Mouse (Mus musculus): ENCODE measurements around the gene Txnrd1. TPM values are rescaled to one million over a fixed set of nuclear protein-coding genes. Genes with fewer than 3 reads are reported as not detected.

Txnrd1 gene
- polyA plus RNA-seq, 1 experiment from 2014 or later: 124 TPM

DNA sequence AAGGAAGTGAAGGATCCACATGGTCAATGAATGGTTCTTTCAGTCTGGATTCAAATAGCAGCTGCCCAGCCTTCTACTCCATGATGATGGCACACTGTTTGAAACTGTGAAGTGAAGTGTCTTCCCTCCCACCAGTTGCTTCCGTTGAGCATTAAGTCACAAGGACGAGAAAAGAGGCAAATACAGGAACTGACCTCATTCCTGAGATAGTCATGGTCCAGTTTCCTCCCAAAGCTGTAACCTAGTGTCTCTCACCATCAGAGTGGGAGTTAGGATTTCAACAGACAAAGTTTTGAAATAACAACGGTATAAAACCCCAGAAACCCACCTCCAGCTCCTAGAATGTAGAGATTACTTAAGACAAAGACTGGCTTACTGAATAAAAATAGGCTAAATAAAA is 89.8 kb downstream of the Txnrd1 start:
- H3K4me1 ChIP-seq (replicated peaks; ENCODE audit: control insufficient read depth, insufficient read depth, low read length): no peaks in the 10 kb centered on the region
- peaks cover 4% of the 10 kb centered on the region; the same call in 1 of the 2 replicates for H3K9me3 ChIP-seq (ENCODE audit: control insufficient read depth, low read length)
- DNase-seq (ENCODE audit: low spot score): no peak
- no peak overlapping the region for H3K4me2 ChIP-seq (ENCODE audit: low read length)
- 69% methylated on average over 3 of the region's 3 CpGs for WGBS
- H3K27ac ChIP-seq (ENCODE audit: low read depth): no peak overlapping the region
- no peak overlapping the region for H3K4me3 ChIP-seq (ENCODE audit: low read depth, low read length)
- H3K36me3 ChIP-seq (ENCODE audit: control insufficient read depth, insufficient read depth, low read length): no peaks in the 10 kb centered on the region
- no peak for ATAC-seq (replicated peaks; ENCODE audit: low FRiP score, low TSS enrichment, low read depth)
- H3K27me3 ChIP-seq (replicated peaks; ENCODE audit: control insufficient read depth, insufficient read depth, low read length): no peaks in the 10 kb centered on the region
- H3K9ac ChIP-seq (ENCODE audit: low read length): no peak overlapping the region

DNA sequence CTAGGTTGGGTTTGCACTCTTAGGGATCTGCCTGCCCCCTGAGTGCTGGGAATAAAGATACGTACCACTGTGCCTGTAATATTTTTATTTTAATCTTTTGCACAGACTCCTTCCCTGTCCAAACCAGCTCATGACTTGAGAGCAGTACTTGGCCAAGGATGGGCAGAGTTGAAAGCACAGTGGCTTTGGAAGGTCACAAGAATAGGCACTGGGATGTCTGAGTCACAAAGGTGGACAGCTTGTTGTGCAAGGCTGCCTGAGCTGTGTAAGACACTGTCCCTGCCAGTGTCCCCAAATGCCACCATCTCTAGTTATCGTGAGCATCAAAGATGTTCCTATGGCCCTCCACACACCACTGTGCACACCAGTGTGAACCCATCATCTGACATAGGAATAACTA is 91.0 kb downstream of the Txnrd1 start:
- no peak for DNase-seq (ENCODE audit: low spot score)
- Histone ChIP-seq H3K36me3 (ENCODE audit: control insufficient read depth, insufficient read depth, low read length) (no peaks in the 10 kb centered on the region), H3K9ac (ENCODE audit: low read length) (no peak overlapping the region), H3K27ac (ENCODE audit: low read depth) (no peak overlapping the region), H3K9me3 (ENCODE audit: control insufficient read depth, low read length) (peaks cover 4% of the 10 kb centered on the region; the same call in 1 of the 2 replicates), H3K4me1 (replicated peaks; ENCODE audit: control insufficient read depth, insufficient read depth, low read length) (no peaks in the 10 kb centered on the region), H3K27me3 (replicated peaks; ENCODE audit: control insufficient read depth, insufficient read depth, low read length) (no peaks in the 10 kb centered on the region), H3K4me2 (ENCODE audit: low read length) (no peak overlapping the region), H3K4me3 (ENCODE audit: low read depth, low read length) (no peak overlapping the region)
- WGBS: 92% methylated on average over 2 of the region's 2 CpGs
- ATAC-seq (replicated peaks; ENCODE audit: low FRiP score, low TSS enrichment, low read depth): no peak

DNA sequence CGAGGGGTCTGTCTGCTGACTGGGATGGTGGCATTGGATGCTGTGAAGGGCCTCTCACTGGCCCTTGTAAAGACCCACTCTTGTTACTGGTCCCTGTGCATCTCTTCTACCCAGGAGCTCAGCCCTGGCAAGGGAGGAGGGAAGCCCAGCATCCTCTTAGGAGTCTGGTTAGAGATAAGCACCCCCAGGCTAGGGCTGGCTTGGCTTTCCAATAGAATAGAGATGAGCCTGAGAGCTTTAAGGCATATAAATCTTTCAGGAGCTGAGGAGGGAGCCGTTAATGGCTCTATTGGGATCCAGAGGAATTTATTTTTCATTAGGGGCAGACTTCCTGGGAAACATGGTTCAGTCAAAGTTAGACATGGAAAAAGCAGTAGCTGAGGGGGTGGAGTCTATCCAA is 91.9 kb downstream of the Txnrd1 start:
- Histone ChIP-seq H3K4me3 (ENCODE audit: low read depth, low read length) (no peak overlapping the region), H3K27me3 (replicated peaks; ENCODE audit: control insufficient read depth, insufficient read depth, low read length) (no peaks in the 10 kb centered on the region), H3K36me3 (ENCODE audit: control insufficient read depth, insufficient read depth, low read length) (no peaks in the 10 kb centered on the region), H3K4me2 (ENCODE audit: low read length) (no peak overlapping the region), H3K4me1 (replicated peaks; ENCODE audit: control insufficient read depth, insufficient read depth, low read length) (no peaks in the 10 kb centered on the region), H3K9me3 (ENCODE audit: control insufficient read depth, low read length) (peaks cover 4% of the 10 kb centered on the region; the same call in 1 of the 2 replicates), H3K27ac (ENCODE audit: low read depth) (no peak overlapping the region), H3K9ac (ENCODE audit: low read length) (no peak overlapping the region)
- WGBS: 66% methylated on average over 2 of the region's 2 CpGs
- DNase-seq (ENCODE audit: low spot score) (no peak), ATAC-seq (replicated peaks; ENCODE audit: low FRiP score, low TSS enrichment, low read depth) (no peak)

DNA sequence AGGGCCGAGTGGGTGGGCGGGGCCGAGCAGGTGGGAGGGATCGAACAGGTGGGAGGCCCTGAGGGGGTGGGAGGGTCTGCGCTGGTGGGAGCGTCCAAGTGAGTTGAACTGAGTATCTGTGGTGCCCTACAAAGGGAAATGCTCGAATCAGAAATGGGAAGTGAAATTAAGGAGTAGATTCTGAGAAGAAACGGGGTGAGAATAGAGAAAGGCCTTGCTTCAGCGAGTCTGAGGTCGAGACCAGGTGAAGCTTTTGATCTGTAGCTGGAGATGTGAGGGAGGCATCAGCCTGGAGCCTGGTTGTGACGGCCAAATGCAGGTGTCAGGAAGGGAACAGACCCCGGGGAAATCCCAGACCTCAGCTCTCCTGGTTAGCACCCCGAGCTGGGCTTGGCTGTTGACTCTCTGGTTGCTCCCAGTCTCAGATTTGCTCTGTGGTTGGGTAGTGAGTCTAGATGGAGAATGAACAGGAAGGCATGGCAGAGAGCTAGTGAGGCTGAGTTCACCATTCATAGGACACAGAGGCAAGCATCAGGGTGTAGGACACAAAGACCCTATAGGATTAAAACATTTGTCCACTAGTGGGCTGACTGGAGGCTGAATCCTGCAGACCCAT is 101.4 kb downstream of the Txnrd1 start:
- no peaks in the 10 kb centered on the region for H3K36me3 ChIP-seq (ENCODE audit: control insufficient read depth, insufficient read depth, low read length)
- H3K9ac ChIP-seq (ENCODE audit: low read length): no peak overlapping the region
- H3K27me3 ChIP-seq (replicated peaks; ENCODE audit: control insufficient read depth, insufficient read depth, low read length): no peaks in the 10 kb centered on the region
- no peaks in the 10 kb centered on the region for H3K9me3 ChIP-seq (ENCODE audit: control insufficient read depth, low read length)
- no peak for DNase-seq (ENCODE audit: low spot score)
- H3K27ac ChIP-seq (ENCODE audit: low read depth): no peak overlapping the region
- no peak overlapping the region for H3K4me3 ChIP-seq (ENCODE audit: low read depth, low read length)
- H3K4me1 ChIP-seq (replicated peaks; ENCODE audit: control insufficient read depth, insufficient read depth, low read length): no peaks in the 10 kb centered on the region
- 82% methylated on average over 13 of the region's 13 CpGs for WGBS
- ATAC-seq (replicated peaks; ENCODE audit: low FRiP score, low TSS enrichment, low read depth): no peak
- H3K4me2 ChIP-seq (ENCODE audit: low read length): no peak overlapping the region

DNA sequence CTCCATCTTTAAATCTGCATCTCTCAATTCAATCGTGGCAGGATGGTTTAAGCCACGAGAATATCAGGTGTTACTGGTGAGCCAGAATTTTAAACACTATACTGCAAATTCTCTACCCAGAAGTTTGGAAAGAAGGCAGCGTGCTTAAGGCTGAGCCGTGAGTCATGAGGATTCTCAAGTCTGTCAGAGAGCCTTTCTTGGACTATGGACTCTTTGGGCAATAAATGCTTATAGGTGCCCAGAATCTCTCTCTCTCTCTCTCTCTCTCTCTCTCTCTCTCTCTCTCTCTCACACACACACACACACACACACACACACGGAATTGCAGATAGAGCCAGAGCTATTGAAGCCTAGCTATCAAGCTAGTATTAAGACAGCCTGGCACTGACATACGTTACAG is 102.0 kb downstream of the Txnrd1 start:
- Histone ChIP-seq H3K9ac (ENCODE audit: low read length) (no peak overlapping the region), H3K4me1 (replicated peaks; ENCODE audit: control insufficient read depth, insufficient read depth, low read length) (no peaks in the 10 kb centered on the region), H3K36me3 (ENCODE audit: control insufficient read depth, insufficient read depth, low read length) (no peaks in the 10 kb centered on the region), H3K27me3 (replicated peaks; ENCODE audit: control insufficient read depth, insufficient read depth, low read length) (no peaks in the 10 kb centered on the region), H3K27ac (ENCODE audit: low read depth) (no peak overlapping the region), H3K4me3 (ENCODE audit: low read depth, low read length) (no peak overlapping the region), H3K4me2 (ENCODE audit: low read length) (no peak overlapping the region), H3K9me3 (ENCODE audit: control insufficient read depth, low read length) (no peaks in the 10 kb centered on the region)
- no peak for DNase-seq (ENCODE audit: low spot score)
- 0 out of 2 replicates have a peak, but pooled peaks have one; percentile 72 for ATAC-seq (replicated peaks; ENCODE audit: low FRiP score, low TSS enrichment, low read depth)
- 67% methylated on average over 6 of the region's 6 CpGs for WGBS

Other genes with a start within 250 kb of the Txnrd1 start
- gene 1190007I07Rik, start 210.7 kb upstream of the Txnrd1 start, polyA plus RNA-seq (2014; fragmentation: Nextera tagmentation; extraction: Ambion mirVana): 65.8 and 67.6 TPM in 2 replicates
- 152 and 162 TPM in 2 replicates for gene Tdg, start 204.1 kb upstream of the Txnrd1 start, polyA plus RNA-seq (2014; fragmentation: Nextera tagmentation; extraction: Ambion mirVana)
- 5.3 and 7.5 TPM in 2 replicates for gene Glt8d2, start 143.3 kb upstream of the Txnrd1 start, polyA plus RNA-seq (2014; fragmentation: Nextera tagmentation; extraction: Ambion mirVana)
- gene Hcfc2, start 137.8 kb upstream of the Txnrd1 start, polyA plus RNA-seq (2014; fragmentation: Nextera tagmentation; extraction: Ambion mirVana): 26.3 and 31.5 TPM in 2 replicates
- 42.8 and 42.9 TPM in 2 replicates for gene Nfyb, start 69.8 kb upstream of the Txnrd1 start, polyA plus RNA-seq (2014; fragmentation: Nextera tagmentation; extraction: Ambion mirVana)
- gene Eid3, start 32.7 kb downstream of the Txnrd1 start, polyA plus RNA-seq (2014; fragmentation: Nextera tagmentation; extraction: Ambion mirVana): 0.31 and 0.63 TPM in 2 replicates
- gene Chst11, start 151.5 kb downstream of the Txnrd1 start, polyA plus RNA-seq (2014; fragmentation: Nextera tagmentation; extraction: Ambion mirVana): 2.0 and 2.2 TPM in 2 replicates

Measured in intestine, embryonic 14.5 days (tissue).